Comparison of ENCODE assay signal across 9 mouse cellular contexts in genomic region chr6:72276972-72277441, GRCm38 (mm10). TPM values are rescaled to one million over a fixed set of nuclear protein-coding genes. Genes with fewer than 3 reads are reported as not detected.
DNase-seq lines count a peak whose midpoint lies in the region; ATAC-seq and TF ChIP-seq lines count a peak whose summit lies in the region.
"Had no signal": no experiment of that assay in that cellular context is flagged by ENCODE, and none has a peak within 500 bp of the region (broad histone marks: within the 10 kb centered on the region; RNA-seq: fewer than 3 reads in every experiment).

No protein-coding gene starts in this region.

- no peaks in the 10 kb centered on the region for H3K36me3 ChIP-seq in midbrain, embryonic 13.5 days
- no peaks in the 10 kb centered on the region for H3K36me3 ChIP-seq in midbrain, embryonic 14.5 days (ENCODE audit: control insufficient read depth, insufficient read depth, low read length)
- no peaks in the 10 kb centered on the region for H3K36me3 ChIP-seq in heart, embryonic 14.5 days (ENCODE audit: control insufficient read depth, insufficient read depth, low read length)
- H3K36me3 ChIP-seq in liver, postnatal 0 days (replicated peaks; ENCODE audit: insufficient read depth, low read length), result no peaks in the 10 kb centered on the region
- H3K36me3 ChIP-seq: midbrain, embryonic 12.5 days had no signal

- no peak overlapping the region for H3K4me2 ChIP-seq in midbrain, embryonic 13.5 days (replicated peaks)
- H3K4me2 ChIP-seq in midbrain, embryonic 14.5 days (ENCODE audit: low read length), result no peak overlapping the region
- H3K4me2 ChIP-seq in heart, embryonic 14.5 days (ENCODE audit: low read length), result no peak overlapping the region
- H3K4me2 ChIP-seq in liver, postnatal 0 days (ENCODE audit: low read depth, low read length), result no peak overlapping the region
- H3K4me2 ChIP-seq: midbrain, embryonic 12.5 days had no signal

- 0 out of 2 replicates have a peak overlapping the region, but pooled peaks have one; percentile 3 for H3K27ac ChIP-seq in midbrain, embryonic 13.5 days
- H3K27ac ChIP-seq in midbrain, embryonic 14.5 days (replicated peaks; ENCODE audit: low read depth, low read length), result no peak overlapping the region
- H3K27ac ChIP-seq in heart, embryonic 14.5 days (replicated peaks in 1 of 2; ENCODE audit: control insufficient read depth in 1 of 2, insufficient read depth in 1 of 2, low read depth in 2 of 2, low read length in 2 of 2), result peak overlapping the region; percentile 89 to 93
- peak overlapping the region; percentile 85; the same call in 1 of the 2 replicates for H3K27ac ChIP-seq in liver, postnatal 0 days (ENCODE audit: low read depth)
- H3K27ac ChIP-seq: midbrain, embryonic 12.5 days had no signal

- 0 out of 2 replicates have a peak, but pooled peaks cover 2% of the 10 kb centered on the region for H3K9me3 ChIP-seq in midbrain, embryonic 13.5 days
- H3K9me3 ChIP-seq in midbrain, embryonic 14.5 days (ENCODE audit: control insufficient read depth, low read length), result no peaks in the 10 kb centered on the region
- H3K9me3 ChIP-seq in heart, embryonic 14.5 days (ENCODE audit: control insufficient read depth, low read length), result no peaks in the 10 kb centered on the region
- H3K9me3 ChIP-seq in liver, postnatal 0 days (ENCODE audit: low read length), result no peaks in the 10 kb centered on the region
- H3K9me3 ChIP-seq: midbrain, embryonic 12.5 days had no signal

- no peak overlapping the region for H3K4me3 ChIP-seq in midbrain, embryonic 13.5 days (replicated peaks)
- no peak overlapping the region for H3K4me3 ChIP-seq in midbrain, embryonic 14.5 days (replicated peaks; ENCODE audit: low read depth, low read length)
- H3K4me3 ChIP-seq in heart, embryonic 14.5 days (ENCODE audit: control insufficient read depth in 1 of 2, insufficient read depth in 1 of 2, low read depth in 1 of 2, low read length in 2 of 2), result no peak overlapping the region
- H3K4me3 ChIP-seq in liver, postnatal 0 days (ENCODE audit: low read depth, low read length), result no peak overlapping the region
- H3K4me3 ChIP-seq: midbrain, embryonic 12.5 days had no signal

- WGBS in midbrain, embryonic 13.5 days, result 85% methylated on average over 13 of the region's 13 CpGs
- 89% methylated on average over 13 of the region's 13 CpGs for WGBS in midbrain, embryonic 14.5 days
- 68% methylated on average over 13 of the region's 13 CpGs for WGBS in heart, embryonic 14.5 days
- WGBS in liver, postnatal 0 days (ENCODE audit: insufficient replicate concordance), result 74% methylated on average over 13 of the region's 13 CpGs

- no peaks in the 10 kb centered on the region for H3K27me3 ChIP-seq in midbrain, embryonic 13.5 days
- no peaks in the 10 kb centered on the region for H3K27me3 ChIP-seq in midbrain, embryonic 14.5 days (ENCODE audit: control insufficient read depth, insufficient read depth, low read length)
- H3K27me3 ChIP-seq in heart, embryonic 14.5 days (ENCODE audit: control insufficient read depth, insufficient read depth, low read length), result no peaks in the 10 kb centered on the region
- H3K27me3 ChIP-seq in liver, postnatal 0 days (ENCODE audit: insufficient read depth, low read length), result no peaks in the 10 kb centered on the region
- H3K27me3 ChIP-seq: midbrain, embryonic 12.5 days had no signal

- TF ChIP-seq EP300 in liver, postnatal 0 days (IDR thresholded peaks at IDR 0.05; ENCODE audit: low read depth), result no peak

- ATAC-seq in midbrain, embryonic 13.5 days, result no peak
- ATAC-seq in midbrain, embryonic 14.5 days (ENCODE audit: low FRiP score, low TSS enrichment), result no peak
- peak; percentile 44; the same call in 1 of the 2 replicates for ATAC-seq in heart, embryonic 14.5 days (ENCODE audit: insufficient number of reproducible peaks, insufficient read depth, low FRiP score, low read depth)
- ATAC-seq in liver, postnatal 0 days, result no peak

- DNase-seq in midbrain, embryonic 14.5 days, result no peak
- DNase-seq in liver, postnatal 0 days, result no peak
- DNase-seq in right cerebral cortex, adult 18-20 months, result no peak
- DNase-seq in gastrocnemius, postnatal 10 days, result no peak
- no peak for DNase-seq in layer of hippocampus, adult 8-10 months (ENCODE audit: low spot score in 2 of 2)

- no peak overlapping the region for H3K9ac ChIP-seq in midbrain, embryonic 13.5 days (replicated peaks)
- H3K9ac ChIP-seq in midbrain, embryonic 14.5 days (replicated peaks; ENCODE audit: low read length), result no peak overlapping the region
- H3K9ac ChIP-seq in heart, embryonic 14.5 days (ENCODE audit: low read length), result no peak overlapping the region
- H3K9ac ChIP-seq in liver, postnatal 0 days (replicated peaks), result no peak overlapping the region
- H3K9ac ChIP-seq: midbrain, embryonic 12.5 days had no signal

- TF ChIP-seq CTCF in liver, postnatal 0 days (IDR thresholded peaks at IDR 0.05; ENCODE audit: low read depth), result no peak

- H3K4me1 ChIP-seq in midbrain, embryonic 13.5 days (replicated peaks), result 0 out of 2 replicates have a peak, but pooled peaks cover 2% of the 10 kb centered on the region
- no peaks in the 10 kb centered on the region for H3K4me1 ChIP-seq in midbrain, embryonic 14.5 days (ENCODE audit: control insufficient read depth, insufficient read depth, low read length)
- peaks cover 31 to 36% of the 10 kb centered on the region in 2 experiments for H3K4me1 ChIP-seq in heart, embryonic 14.5 days (ENCODE audit: control insufficient read depth in 2 of 2, insufficient read depth in 2 of 2, low read length in 2 of 2)
- peaks cover 72% of the 10 kb centered on the region for H3K4me1 ChIP-seq in liver, postnatal 0 days (ENCODE audit: insufficient read depth)
- H3K4me1 ChIP-seq: midbrain, embryonic 12.5 days had no signal

RNA-seq across cellular contexts. Expression of gene Sftpb, which starts 27.4 kb away (rescaled TPM):
- not detected in 2 replicates for polyA plus RNA-seq in midbrain, embryonic 13.5 days (2015; fragmentation: Nextera tagmentation; extraction: Ambion mirVana)
- not detected in 2 replicates for polyA plus RNA-seq in midbrain, embryonic 14.5 days (2014; fragmentation: Nextera tagmentation; extraction: Ambion mirVana)
- not detected in 2 replicates for polyA plus RNA-seq in heart, embryonic 14.5 days (2014; fragmentation: Nextera tagmentation; extraction: Ambion mirVana)
- polyA plus RNA-seq in liver, postnatal 0 days (2015; fragmentation: Nextera tagmentation; extraction: Ambion mirVana), result 0.16 and 0.20 TPM in 2 replicates
- not detected for total RNA-seq in gastrocnemius, postnatal 10 days (2021)
- total RNA-seq in layer of hippocampus, adult 8-10 months (2022), result not detected
- polyA plus RNA-seq: midbrain, embryonic 12.5 days; urinary bladder, adult 2 months had no signal

RNA-seq across cellular contexts. Expression of gene Atoh8, which starts 41.6 kb away (rescaled TPM):
- polyA plus RNA-seq in midbrain, embryonic 13.5 days (2015; fragmentation: Nextera tagmentation; extraction: Ambion mirVana), result 2.2 and 3.8 TPM in 2 replicates
- polyA plus RNA-seq in midbrain, embryonic 14.5 days (2014; fragmentation: Nextera tagmentation; extraction: Ambion mirVana), result 1.8 and 2.4 TPM in 2 replicates
- 8.9 and 12.0 TPM in 2 replicates for polyA plus RNA-seq in heart, embryonic 14.5 days (2014; fragmentation: Nextera tagmentation; extraction: Ambion mirVana)
- 0.96 and 1.3 TPM in 2 replicates for polyA plus RNA-seq in liver, postnatal 0 days (2015; fragmentation: Nextera tagmentation; extraction: Ambion mirVana)
- total RNA-seq in gastrocnemius, postnatal 10 days (2021), result 1 to 10 TPM; 4.0 to 4.6 TPM
- total RNA-seq in layer of hippocampus, adult 8-10 months (2022), result 1 to 10 TPM; 2.5 to 3.4 (median 3.3) TPM
